ENCODE assay signal across 12 mouse cellular contexts in the genomic region with DNA sequence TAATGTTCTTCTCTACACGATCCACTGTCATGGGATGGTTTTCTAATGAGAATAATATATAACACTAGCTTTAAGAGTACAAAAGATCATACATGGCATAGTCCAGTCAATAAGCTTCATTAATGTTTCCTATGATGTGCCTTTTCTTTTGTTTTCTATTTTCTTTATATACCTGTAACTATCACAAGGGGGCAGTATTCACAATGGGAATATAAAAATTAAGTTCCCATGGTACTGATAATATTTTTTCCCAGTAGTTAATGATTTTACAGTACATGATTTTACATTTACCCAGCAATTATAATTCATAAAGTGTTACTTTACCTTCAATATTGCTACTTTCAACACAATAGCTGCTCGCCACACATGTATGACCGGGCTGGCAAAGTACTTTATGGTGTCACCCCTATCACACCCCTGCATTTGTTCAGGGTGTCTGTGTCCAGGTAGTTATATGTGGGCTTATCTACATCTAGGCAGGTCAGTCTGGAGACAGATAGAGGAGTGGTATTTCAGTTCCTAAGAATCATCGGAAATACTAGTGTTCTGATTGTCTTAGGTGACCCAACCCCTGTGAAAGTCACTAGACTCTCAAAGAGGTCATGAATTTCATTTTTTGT.
DNase-seq lines count a peak whose midpoint lies in the region; ATAC-seq and TF ChIP-seq lines count a peak whose summit lies in the region.
"Had no signal": no experiment of that assay in that cellular context is flagged by ENCODE, and none has a peak within 500 bp of the region (broad histone marks: within the 10 kb centered on the region; RNA-seq: fewer than 3 reads in every experiment).

No protein-coding gene starts in this region.

- no peak for TF ChIP-seq EP300 in liver, embryonic 14.5 days (IDR thresholded peaks at IDR 0.05; ENCODE audit: low read depth)

- H3K36me3 ChIP-seq in liver, embryonic 14.5 days (replicated peaks; ENCODE audit: control insufficient read depth, insufficient read depth, low read depth) = no peaks in the 10 kb centered on the region
- H3K36me3 ChIP-seq in liver, embryonic 11.5 days (ENCODE audit: control insufficient read depth, insufficient read depth, low read length) = no peaks in the 10 kb centered on the region
- no peaks in the 10 kb centered on the region for H3K36me3 ChIP-seq in midbrain, embryonic 16.5 days (ENCODE audit: control insufficient read depth, insufficient read depth, low read length)
- H3K36me3 ChIP-seq: embryonic facial prominence, embryonic 13.5 days had no signal

- no peak overlapping the region for H3K4me2 ChIP-seq in liver, embryonic 14.5 days (ENCODE audit: low read depth)
- H3K4me2 ChIP-seq in liver, embryonic 11.5 days = no peak overlapping the region
- no peak overlapping the region for H3K4me2 ChIP-seq in midbrain, embryonic 16.5 days (ENCODE audit: low read length)
- H3K4me2 ChIP-seq: embryonic facial prominence, embryonic 13.5 days; kidney, embryonic 15.5 days; limb, embryonic 13.5 days had no signal

- no peak for ATAC-seq in liver, embryonic 14.5 days (ENCODE audit: insufficient read depth)
- ATAC-seq in liver, embryonic 11.5 days (replicated peaks; ENCODE audit: low FRiP score) = no peak
- 0 out of 2 replicates have a peak, but pooled peaks have one; percentile 60 for ATAC-seq in midbrain, embryonic 16.5 days

- H3K4me3 ChIP-seq in liver, embryonic 14.5 days (ENCODE audit: insufficient read depth in 1 of 2, low read depth in 2 of 2, low read length in 2 of 2) = no peak overlapping the region
- H3K4me3 ChIP-seq in liver, embryonic 11.5 days (ENCODE audit: low read depth, low read length) = no peak overlapping the region
- H3K4me3 ChIP-seq in midbrain, embryonic 16.5 days (ENCODE audit: low read depth, low read length) = no peak overlapping the region
- H3K4me3 ChIP-seq: embryonic facial prominence, embryonic 13.5 days; kidney, embryonic 15.5 days; limb, embryonic 13.5 days; myocyte had no signal

- DNase-seq in embryo, embryonic 11 days = peak; percentile 35
- DNase-seq in embryo, embryonic 10 days (ENCODE audit: low spot score) = no peak
- no peak for DNase-seq in liver, embryonic 14.5 days (ENCODE audit: low read depth in 3 of 3, low spot score in 3 of 3)
- no peak for DNase-seq in liver, embryonic 11.5 days (ENCODE audit: low spot score)
- DNase-seq in MN1 (ENCODE audit: low spot score) = peak; percentile 7
- DNase-seq in adrenal gland, adult 8-10 months = no peak
- DNase-seq in right cerebral cortex, postnatal 25 days = no peak

- no peaks in the 10 kb centered on the region for H3K27me3 ChIP-seq in liver, embryonic 14.5 days (ENCODE audit: control insufficient read depth, insufficient read depth, low read length)
- no peaks in the 10 kb centered on the region for H3K27me3 ChIP-seq in liver, embryonic 11.5 days (replicated peaks; ENCODE audit: control insufficient read depth, insufficient read depth, low read length)
- H3K27me3 ChIP-seq in midbrain, embryonic 16.5 days (ENCODE audit: control insufficient read depth, insufficient read depth, low read depth, low read length) = no peaks in the 10 kb centered on the region
- H3K27me3 ChIP-seq: embryonic facial prominence, embryonic 13.5 days; kidney, embryonic 15.5 days; limb, embryonic 13.5 days had no signal

- 67% methylated on average over 4 of the region's 4 CpGs for WGBS in liver, embryonic 14.5 days (ENCODE audit: insufficient replicate concordance)
- 84% methylated on average over 4 of the region's 4 CpGs for WGBS in liver, embryonic 11.5 days
- 94% methylated on average over 4 of the region's 4 CpGs for WGBS in midbrain, embryonic 16.5 days

- no peaks in the 10 kb centered on the region for H3K4me1 ChIP-seq in liver, embryonic 14.5 days (replicated peaks; ENCODE audit: control insufficient read depth in 2 of 2, insufficient read depth in 2 of 2, low read length in 1 of 2)
- H3K4me1 ChIP-seq in liver, embryonic 11.5 days (replicated peaks; ENCODE audit: control insufficient read depth, insufficient read depth, low read length) = no peaks in the 10 kb centered on the region
- no peaks in the 10 kb centered on the region for H3K4me1 ChIP-seq in midbrain, embryonic 16.5 days (ENCODE audit: control insufficient read depth, insufficient read depth, low read length)
- H3K4me1 ChIP-seq: embryonic facial prominence, embryonic 13.5 days; kidney, embryonic 15.5 days; limb, embryonic 13.5 days had no signal

- TF ChIP-seq CTCF in liver, embryonic 14.5 days (IDR thresholded peaks at IDR 0.05; ENCODE audit: low read depth) = peak; percentile 24; the same call in 1 of the 2 replicates

- no peaks in the 10 kb centered on the region for H3K9me3 ChIP-seq in liver, embryonic 14.5 days (ENCODE audit: control insufficient read depth, low read length)
- H3K9me3 ChIP-seq in liver, embryonic 11.5 days (ENCODE audit: control insufficient read depth, low read length) = no peaks in the 10 kb centered on the region
- no peaks in the 10 kb centered on the region for H3K9me3 ChIP-seq in midbrain, embryonic 16.5 days (replicated peaks; ENCODE audit: control insufficient read depth, low read length, poor library complexity, severe bottlenecking)
- H3K9me3 ChIP-seq: embryonic facial prominence, embryonic 13.5 days; kidney, embryonic 15.5 days; limb, embryonic 13.5 days had no signal

- no peak overlapping the region for H3K27ac ChIP-seq in liver, embryonic 14.5 days
- H3K27ac ChIP-seq in liver, embryonic 11.5 days (ENCODE audit: low read depth, low read length) = no peak overlapping the region
- no peak overlapping the region for H3K27ac ChIP-seq in midbrain, embryonic 16.5 days (ENCODE audit: low read length)
- H3K27ac ChIP-seq: embryonic facial prominence, embryonic 13.5 days; kidney, embryonic 15.5 days; limb, embryonic 13.5 days had no signal

- H3K9ac ChIP-seq in liver, embryonic 14.5 days (replicated peaks) = no peak overlapping the region
- H3K9ac ChIP-seq in liver, embryonic 11.5 days (ENCODE audit: low read depth, low read length) = no peak overlapping the region
- no peak overlapping the region for H3K9ac ChIP-seq in midbrain, embryonic 16.5 days (ENCODE audit: low read depth, low read length)
- H3K9ac ChIP-seq: embryonic facial prominence, embryonic 13.5 days; kidney, embryonic 15.5 days; limb, embryonic 13.5 days had no signal

Comparison
In these comparisons a context has a peak if more than half of its experiments do, and no peak if none do; other contexts are left out.
1. DNase-seq: peak in embryo, embryonic 11 days (single experiment) and MN1 (single experiment); none in embryo, embryonic 10 days (single experiment), liver, embryonic 14.5 days (0 of 3), liver, embryonic 11.5 days (single experiment), adrenal gland, adult 8-10 months (single experiment) and right cerebral cortex, postnatal 25 days (single experiment).